Mouse (Mus musculus) lung, embryonic 15.5 days (tissue): ENCODE results near the gene Mapk6. TPM values are rescaled to one million over a fixed set of nuclear protein-coding genes. Genes with fewer than 3 reads are reported as not detected.

ENCODE experiments used
- ATAC-seq: fragments of 200-750 bp; cut with Nextera tagmentation; 2 replicates; pipeline ENCODE4 v1.8.0; 2017; ENCODE audit warnings: moderate number of reproducible peaks, borderline replicate concordance; ENCODE audit not compliant: low FRiP score, low TSS enrichment; ENCODE audit errors: extremely low read depth
- H3K27ac ChIP-seq: fragments of 300-500 bp; sonication (generic); 2 replicates; pipeline ENCODE4 v1.5.1; 2015; ENCODE audit warnings: moderate library complexity, mild to moderate bottlenecking, inconsistent platforms
- H3K27me3 ChIP-seq: fragments of 300-500 bp; sonication (generic); 2 replicates; pipeline ENCODE4 v1.6.1; 2015; ENCODE audit warnings: inconsistent platforms
- H3K36me3 ChIP-seq: fragments of 300-500 bp; sonication (generic); 2 replicates; pipeline ENCODE4 v1.6.1; 2015; ENCODE audit warnings: inconsistent platforms
- H3K4me1 ChIP-seq: fragments of 300-500 bp; sonication (generic); 2 replicates; pipeline ENCODE4 v1.6.1; 2015; ENCODE audit warnings: inconsistent platforms
- H3K4me2 ChIP-seq: fragments of 300-500 bp; sonication (generic); 2 replicates; pipeline ENCODE4 v1.6.1; 2015; ENCODE audit warnings: inconsistent platforms, mild to moderate bottlenecking, moderate library complexity
- H3K4me3 ChIP-seq: fragments of 300-500 bp; sonication (generic); 2 replicates; pipeline ENCODE4 v1.5.1; 2015; ENCODE audit warnings: mild to moderate bottlenecking, inconsistent platforms
- H3K9ac ChIP-seq: fragments of 300-500 bp; sonication (generic); 2 replicates; pipeline ENCODE4 v1.6.1; 2015; ENCODE audit warnings: inconsistent platforms
- H3K9me3 ChIP-seq: fragments of 300-500 bp; sonication (generic); 2 replicates; pipeline ENCODE4 v1.6.1; 2016; ENCODE audit warnings: inconsistent platforms
- WGBS: fragments of 180-500 bp; shearing (Covaris S2); methylation state at CpG from one replicate; pipeline ENCODE4 v1.1.7; 2015; 5-methylcytosine and 5-hydroxymethylcytosine counted together
- polyA plus RNA-seq: library from polyadenylated mRNA; unstranded; fragments of >200 nt; fragmentation: Nextera tagmentation; extraction: Ambion mirVana; gene quantifications from 2 replicates; pipeline ENCODE4 v1.2.1, GENCODE M21; 2015

Gene Mapk6
- polyA plus RNA-seq, 1 experiment from 2014 or later: 49.7 TPM

DNA sequence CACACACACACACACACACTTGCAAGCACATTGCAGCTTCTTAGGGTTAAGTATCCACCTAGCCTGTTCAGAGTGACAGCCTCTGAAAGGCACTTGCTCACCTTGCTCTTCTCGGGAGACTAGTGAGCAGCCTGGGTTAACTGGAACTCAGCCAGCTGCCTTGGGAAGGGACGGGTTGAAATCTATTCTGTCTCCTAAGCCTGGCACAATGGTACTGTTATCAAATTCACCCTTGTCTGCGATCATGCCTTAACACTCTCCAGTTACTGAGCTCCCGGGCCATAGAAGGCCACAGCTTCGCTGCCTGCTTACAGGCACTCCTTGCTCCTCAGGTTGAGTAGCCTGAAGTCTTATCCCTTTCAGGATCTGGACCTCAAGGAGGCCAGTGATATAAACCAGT is 9.2 kb downstream of the Mapk6 start:
- Histone ChIP-seq H3K9me3 (no peaks in the 10 kb centered on the region), H3K4me1 (peaks cover 21% of the 10 kb centered on the region), H3K9ac (no peak overlapping the region), H3K4me2 (no peak overlapping the region), H3K27ac (no peak overlapping the region), H3K27me3 (no peaks in the 10 kb centered on the region), H3K4me3 (no peak overlapping the region), H3K36me3 (peaks cover 27% of the 10 kb centered on the region)
- ATAC-seq: no peak
- WGBS: 52% methylated on average over 5 of the region's 5 CpGs

DNA sequence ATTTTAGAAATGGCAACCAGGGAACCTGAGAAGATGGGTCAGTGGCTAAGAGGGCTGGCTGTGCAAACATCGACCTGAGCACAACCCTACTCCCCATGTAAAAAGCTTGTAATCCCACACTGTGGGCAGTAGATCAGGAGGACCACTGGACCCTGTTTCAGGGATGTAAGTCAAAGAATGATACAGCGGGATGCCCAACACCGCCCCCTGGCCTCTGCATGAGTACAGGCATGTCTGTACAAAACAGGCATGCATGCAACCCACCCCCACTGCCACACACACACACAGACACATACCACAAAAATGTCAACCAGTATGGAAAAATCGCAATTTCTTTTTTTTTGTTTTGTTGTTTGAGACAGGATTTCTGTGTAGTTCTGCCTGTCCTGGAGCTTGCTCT is 10.7 kb downstream of the Mapk6 start:
- 90% methylated on average over 4 of the region's 4 CpGs for WGBS
- peaks cover 33% of the 10 kb centered on the region for H3K36me3 ChIP-seq
- no peak overlapping the region for H3K9ac ChIP-seq
- no peak overlapping the region for H3K27ac ChIP-seq
- ATAC-seq: no peak
- H3K4me1 ChIP-seq: peaks cover 12% of the 10 kb centered on the region; the same call in 1 of the 2 replicates
- no peaks in the 10 kb centered on the region for H3K9me3 ChIP-seq
- H3K4me3 ChIP-seq: no peak overlapping the region
- H3K27me3 ChIP-seq: no peaks in the 10 kb centered on the region
- no peak overlapping the region for H3K4me2 ChIP-seq

DNA sequence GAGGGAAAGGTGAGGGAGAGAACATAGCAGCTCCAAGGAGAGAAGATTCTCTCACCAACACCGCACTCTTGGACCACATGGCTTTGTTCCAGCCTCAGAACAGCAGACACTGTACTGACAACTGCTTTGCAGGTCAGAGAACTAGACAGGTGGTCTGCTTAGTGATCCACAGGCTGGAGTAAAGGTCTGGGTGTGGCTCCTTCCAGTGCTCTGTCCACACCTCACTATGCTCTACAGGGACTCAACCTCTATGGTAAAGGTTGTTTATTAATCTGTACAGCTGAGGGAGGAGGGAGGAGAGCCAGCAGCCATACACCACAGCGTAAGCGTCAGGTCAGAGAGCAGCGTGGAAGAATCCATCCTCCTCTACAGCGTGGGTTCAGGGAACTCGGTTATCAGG is 13.8 kb downstream of the Mapk6 start:
- Histone ChIP-seq H3K27me3 (no peaks in the 10 kb centered on the region), H3K4me2 (no peak overlapping the region), H3K27ac (no peak overlapping the region), H3K9me3 (no peaks in the 10 kb centered on the region), H3K9ac (no peak overlapping the region), H3K4me3 (no peak overlapping the region), H3K4me1 (no peaks in the 10 kb centered on the region), H3K36me3 (peaks cover 58% of the 10 kb centered on the region)
- ATAC-seq: no peak
- WGBS: 86% methylated on average over 6 of the region's 6 CpGs

DNA sequence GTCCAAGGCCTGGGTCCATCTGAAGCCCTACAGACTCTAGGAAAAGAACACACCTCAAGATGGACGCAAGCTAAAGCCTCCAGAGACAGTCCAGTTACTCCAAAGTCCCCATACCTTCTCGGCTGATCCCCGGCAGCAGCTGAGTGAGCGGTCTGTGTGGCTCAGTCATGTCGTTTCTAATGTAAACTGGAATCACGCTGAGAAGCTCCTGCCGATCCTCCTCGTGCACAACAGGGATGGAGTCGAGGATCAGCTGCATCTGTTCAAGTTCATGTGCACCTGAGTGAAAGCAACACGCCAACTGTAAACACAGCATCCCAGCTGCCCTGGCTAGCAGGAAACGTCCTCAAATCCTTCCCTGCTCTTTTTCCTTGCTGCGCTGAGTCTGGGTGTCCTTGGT is 16.6 kb downstream of the Mapk6 start:
- no peaks in the 10 kb centered on the region for H3K4me1 ChIP-seq
- H3K27ac ChIP-seq: no peak overlapping the region
- H3K4me3 ChIP-seq: no peak overlapping the region
- no peaks in the 10 kb centered on the region for H3K27me3 ChIP-seq
- 74% methylated on average over 12 of the region's 12 CpGs for WGBS
- ATAC-seq: no peak
- no peaks in the 10 kb centered on the region for H3K9me3 ChIP-seq
- H3K9ac ChIP-seq: no peak overlapping the region
- peaks cover 79% of the 10 kb centered on the region for H3K36me3 ChIP-seq
- H3K4me2 ChIP-seq: no peak overlapping the region

DNA sequence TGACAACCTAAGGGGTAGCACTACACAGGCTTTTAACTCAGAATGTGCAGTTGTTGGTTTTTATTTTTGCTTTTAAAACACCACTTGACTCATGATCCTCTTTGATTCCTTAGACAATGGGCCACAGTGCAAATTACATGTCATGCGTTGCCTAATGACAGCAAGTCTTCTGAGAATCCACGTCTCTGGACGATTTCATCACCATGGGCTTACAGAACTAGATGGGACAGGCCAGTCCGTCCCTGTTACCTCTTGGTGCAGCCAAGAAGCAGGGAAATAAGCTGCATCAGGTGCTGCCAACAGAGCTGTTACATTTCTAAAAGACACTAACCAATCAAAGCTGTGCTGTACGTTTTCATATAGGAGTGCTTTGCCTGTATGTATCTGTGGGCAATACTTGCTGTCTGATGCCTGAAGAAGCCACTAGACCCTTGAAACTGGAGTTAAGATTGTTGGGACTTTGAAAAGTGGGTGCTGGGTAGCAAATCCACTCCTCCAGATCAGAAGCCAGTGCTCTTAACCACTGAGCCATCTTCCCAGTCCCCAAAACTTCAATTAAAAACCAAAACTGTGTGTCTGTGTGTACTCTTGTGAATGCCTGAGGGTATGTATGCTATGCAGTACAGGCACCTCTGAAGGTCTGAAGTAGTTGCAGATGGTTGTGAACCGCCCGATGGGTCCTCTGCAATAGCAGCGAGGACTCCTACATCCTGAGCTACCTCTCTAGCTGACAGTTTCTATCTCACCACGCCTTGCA is 24.4 kb downstream of the Mapk6 start:
- Histone ChIP-seq H3K4me2 (no peak overlapping the region), H3K4me3 (no peak overlapping the region), H3K27me3 (no peaks in the 10 kb centered on the region), H3K36me3 (peaks cover 41% of the 10 kb centered on the region), H3K9ac (no peak overlapping the region), H3K9me3 (no peaks in the 10 kb centered on the region), H3K27ac (no peak overlapping the region), H3K4me1 (no peaks in the 10 kb centered on the region)
- 84% methylated on average over 9 of the region's 9 CpGs for WGBS
- no peak for ATAC-seq

DNA sequence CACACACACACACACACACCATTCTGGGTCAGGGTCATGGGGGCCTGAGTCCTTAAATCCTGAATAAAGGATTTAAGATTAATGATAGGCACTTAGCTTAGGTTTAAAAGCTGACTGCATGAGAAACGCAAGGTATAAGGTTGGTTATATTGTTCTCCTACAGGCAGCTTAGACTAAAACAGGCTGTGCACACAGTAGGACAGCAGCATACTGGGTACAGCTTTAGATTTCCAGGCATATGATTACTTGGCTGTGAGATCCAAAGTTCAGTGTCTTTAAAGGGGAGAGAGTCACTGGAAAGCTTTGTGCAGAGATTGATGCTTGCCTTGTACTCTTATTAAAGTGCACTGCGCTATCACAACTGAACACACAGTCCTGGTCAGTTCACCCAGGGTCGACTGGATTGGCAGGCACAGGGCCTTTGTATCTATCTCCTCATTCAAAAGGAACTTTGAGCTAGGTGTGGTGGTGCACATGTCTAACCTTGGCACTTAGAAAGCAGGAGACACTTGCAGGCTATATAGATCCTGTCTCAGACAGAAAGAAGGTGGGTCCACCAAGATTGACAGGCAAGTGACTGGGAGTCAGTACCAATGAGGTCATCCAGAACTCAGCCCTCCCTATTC is 25.4 kb downstream of the Mapk6 start:
- 73% methylated on average over 3 of the region's 3 CpGs for WGBS
- Histone ChIP-seq H3K9ac (no peak overlapping the region), H3K36me3 (peaks cover 34% of the 10 kb centered on the region), H3K27ac (no peak overlapping the region), H3K27me3 (no peaks in the 10 kb centered on the region), H3K4me3 (no peak overlapping the region), H3K4me1 (no peaks in the 10 kb centered on the region), H3K9me3 (no peaks in the 10 kb centered on the region), H3K4me2 (no peak overlapping the region)
- ATAC-seq: no peak

DNA sequence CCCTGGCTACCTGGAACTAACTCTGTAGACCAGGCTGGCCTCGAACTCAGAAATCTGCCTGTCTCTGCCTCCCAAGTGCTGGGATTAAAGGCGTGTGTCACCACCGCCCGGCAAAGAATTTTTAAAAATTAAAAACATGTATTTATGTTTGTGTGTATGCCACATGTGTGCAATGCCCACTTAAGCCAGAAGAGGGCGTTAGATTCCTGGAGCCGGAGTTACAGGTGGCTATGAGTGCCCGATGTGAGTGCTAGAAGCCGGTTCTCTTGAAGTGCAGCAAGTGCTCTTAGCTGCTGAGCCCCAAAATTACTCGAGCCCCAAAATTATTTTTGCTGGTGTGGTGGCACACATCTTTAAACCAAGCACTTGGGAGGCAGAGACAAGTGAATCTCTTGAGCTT is 26.0 kb downstream of the Mapk6 start:
- Histone ChIP-seq H3K9ac (no peak overlapping the region), H3K9me3 (no peaks in the 10 kb centered on the region), H3K4me2 (no peak overlapping the region), H3K4me3 (no peak overlapping the region), H3K36me3 (peaks cover 27% of the 10 kb centered on the region), H3K27ac (no peak overlapping the region), H3K27me3 (no peaks in the 10 kb centered on the region), H3K4me1 (no peaks in the 10 kb centered on the region)
- no peak for ATAC-seq
- 77% methylated on average over 9 of the region's 9 CpGs for WGBS

DNA sequence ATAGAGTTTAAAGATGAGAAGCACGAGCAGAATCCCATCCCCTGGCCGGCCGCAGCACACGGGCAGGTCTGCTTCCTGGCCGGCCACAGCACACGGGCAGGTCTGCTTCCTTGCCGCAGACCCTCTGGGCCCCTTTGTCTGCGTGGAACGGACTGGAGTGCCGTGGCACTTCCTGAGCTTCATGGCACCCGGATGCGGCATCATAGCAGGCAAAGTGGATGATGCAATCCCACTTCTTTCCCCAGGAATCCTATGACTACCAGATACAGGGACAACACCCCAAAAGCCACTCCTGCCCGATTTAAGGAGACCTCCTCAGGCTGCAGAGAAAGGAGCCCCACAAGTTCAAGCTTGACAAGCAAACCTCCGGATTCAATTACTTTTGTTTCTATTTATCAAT is 27.0 kb downstream of the Mapk6 start:
- peaks cover 22% of the 10 kb centered on the region; the same call in 1 of the 2 replicates for H3K36me3 ChIP-seq
- no peaks in the 10 kb centered on the region for H3K9me3 ChIP-seq
- H3K4me1 ChIP-seq: no peaks in the 10 kb centered on the region
- H3K27me3 ChIP-seq: no peaks in the 10 kb centered on the region
- ATAC-seq: no peak
- WGBS: 91% methylated on average over 14 of the region's 14 CpGs
- H3K9ac ChIP-seq: no peak overlapping the region
- H3K4me3 ChIP-seq: no peak overlapping the region
- H3K27ac ChIP-seq: no peak overlapping the region
- H3K4me2 ChIP-seq: no peak overlapping the region

DNA sequence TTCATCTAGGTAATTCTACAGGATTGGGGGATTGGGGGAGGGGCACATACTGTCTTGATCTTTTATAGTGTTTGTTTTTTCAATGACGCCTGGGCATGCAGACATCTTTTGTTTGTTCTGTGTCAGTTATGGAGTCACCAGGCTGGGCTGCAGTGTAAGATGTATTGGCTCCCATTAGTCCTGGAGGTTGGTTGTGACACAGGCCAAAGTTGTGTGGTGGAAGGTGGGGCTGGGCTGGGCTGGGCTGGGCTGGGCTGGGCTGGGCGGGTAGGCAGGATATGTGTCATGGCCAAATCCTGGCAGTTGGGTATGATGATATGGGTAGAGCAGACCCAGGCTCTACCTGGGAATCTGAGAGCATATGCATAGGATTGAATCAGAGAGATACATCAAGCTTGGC is 31.0 kb downstream of the Mapk6 start:
- no peak for ATAC-seq
- Histone ChIP-seq H3K4me1 (no peaks in the 10 kb centered on the region), H3K36me3 (no peaks in the 10 kb centered on the region), H3K9ac (no peak overlapping the region), H3K4me3 (no peak overlapping the region), H3K4me2 (no peak overlapping the region), H3K27ac (no peak overlapping the region), H3K27me3 (no peaks in the 10 kb centered on the region), H3K9me3 (no peaks in the 10 kb centered on the region)
- WGBS: 52% methylated on average over 2 of the region's 2 CpGs

DNA sequence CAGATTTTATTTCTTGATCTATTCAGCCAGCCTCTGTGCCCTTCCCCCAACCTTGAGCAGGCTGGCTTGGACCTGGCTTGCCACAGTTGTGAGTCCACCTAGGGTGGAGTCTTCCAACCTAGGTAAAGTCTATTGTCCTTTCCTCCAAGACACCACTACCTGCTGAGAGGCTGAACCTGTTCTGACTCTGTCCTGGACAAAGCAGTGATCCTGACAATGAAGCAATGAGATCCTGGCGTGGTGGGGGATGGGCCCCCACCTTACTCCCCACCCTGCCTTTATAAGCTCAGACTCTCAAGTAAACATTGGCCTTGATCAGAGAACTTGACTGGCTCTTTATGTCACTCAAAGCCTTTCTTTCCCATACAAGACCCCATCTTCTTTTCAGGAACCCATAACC is 33.4 kb downstream of the Mapk6 start:
- no peak overlapping the region for H3K4me2 ChIP-seq
- H3K27me3 ChIP-seq: no peaks in the 10 kb centered on the region
- H3K4me1 ChIP-seq: no peaks in the 10 kb centered on the region
- H3K9me3 ChIP-seq: no peaks in the 10 kb centered on the region
- no peak for ATAC-seq
- H3K36me3 ChIP-seq: no peaks in the 10 kb centered on the region
- no peak overlapping the region for H3K27ac ChIP-seq
- no peak overlapping the region for H3K9ac ChIP-seq
- H3K4me3 ChIP-seq: no peak overlapping the region
- WGBS: 64% methylated on average over 1 of the region's 1 CpGs

DNA sequence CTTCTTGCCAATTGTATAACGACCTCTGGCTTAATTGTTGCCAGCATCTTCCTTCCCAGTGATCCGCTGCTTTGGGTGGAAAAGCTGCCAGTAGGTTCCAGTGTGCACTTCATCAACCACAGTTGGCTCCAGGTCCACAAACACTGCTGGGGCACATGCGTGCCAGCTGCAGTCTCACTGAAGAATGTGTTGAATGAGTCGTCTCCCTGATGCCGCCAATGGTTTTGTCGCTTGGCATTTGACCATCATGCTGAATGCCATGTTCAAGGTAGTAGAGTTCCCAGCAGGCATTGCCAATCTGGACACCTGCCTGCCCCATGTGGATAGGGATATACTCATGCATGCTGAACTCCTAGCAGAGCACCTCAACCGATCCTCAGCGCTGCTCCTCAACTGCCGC is 34.2 kb downstream of the Mapk6 start:
- WGBS: 91% methylated on average over 9 of the region's 9 CpGs
- no peak overlapping the region for H3K27ac ChIP-seq
- no peak overlapping the region for H3K4me3 ChIP-seq
- H3K36me3 ChIP-seq: no peaks in the 10 kb centered on the region
- no peaks in the 10 kb centered on the region for H3K4me1 ChIP-seq
- ATAC-seq: no peak
- no peak overlapping the region for H3K4me2 ChIP-seq
- H3K27me3 ChIP-seq: no peaks in the 10 kb centered on the region
- H3K9me3 ChIP-seq: no peaks in the 10 kb centered on the region
- H3K9ac ChIP-seq: no peak overlapping the region

DNA sequence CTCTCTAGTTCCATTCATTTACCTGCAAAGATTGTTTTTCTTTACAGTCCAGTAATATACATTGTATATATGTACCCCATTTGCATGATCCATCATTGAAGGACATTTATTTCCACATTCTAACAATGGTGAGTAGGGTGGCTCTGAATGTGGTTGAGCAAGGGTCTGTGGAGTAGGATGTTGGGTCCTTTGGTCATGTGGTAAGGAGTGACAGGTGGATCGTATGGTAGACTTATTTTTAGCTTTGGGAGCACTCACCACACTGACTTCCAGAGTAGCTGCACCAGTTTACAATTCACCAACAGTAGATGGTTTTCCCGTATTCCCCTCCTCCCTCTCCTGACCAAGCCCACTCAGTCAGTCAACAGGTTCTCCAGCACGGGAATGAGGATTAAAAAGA is 41.0 kb downstream of the Mapk6 start:
- H3K4me3 ChIP-seq: no peak overlapping the region
- WGBS: 60% methylated on average over 3 of the region's 3 CpGs
- no peak overlapping the region for H3K4me2 ChIP-seq
- no peak overlapping the region for H3K9ac ChIP-seq
- no peak for ATAC-seq
- no peaks in the 10 kb centered on the region for H3K4me1 ChIP-seq
- no peaks in the 10 kb centered on the region for H3K9me3 ChIP-seq
- H3K36me3 ChIP-seq: no peaks in the 10 kb centered on the region
- H3K27ac ChIP-seq: no peak overlapping the region
- no peaks in the 10 kb centered on the region for H3K27me3 ChIP-seq
